Mouse (Mus musculus) embryonic facial prominence, embryonic 15.5 days (tissue): ENCODE results near the gene Scrn3. TPM values are rescaled to one million over a fixed set of nuclear protein-coding genes. Genes with fewer than 3 reads are reported as not detected.

ENCODE experiments used
- ATAC-seq: fragments of 200-750 bp; cut with Nextera tagmentation; 2 replicates; pipeline ENCODE4 v1.8.0; 2017; ENCODE audit warnings: low read depth, moderate TSS enrichment; ENCODE audit not compliant: insufficient number of reproducible peaks, low FRiP score, low TSS enrichment
- H3K27ac ChIP-seq: fragments of 300-500 bp; sonication (generic); replicated peaks from 2 replicates; pipeline ENCODE4 v1.5.1; 2015; ENCODE audit warnings: mild to moderate bottlenecking, inconsistent platforms
- H3K27me3 ChIP-seq: fragments of 300-500 bp; sonication (generic); 2 replicates; pipeline ENCODE4 v1.6.1; 2015; ENCODE audit warnings: inconsistent platforms
- H3K36me3 ChIP-seq: fragments of 300-500 bp; sonication (generic); 2 replicates; pipeline ENCODE4 v1.6.1; 2015; ENCODE audit warnings: mild to moderate bottlenecking, inconsistent platforms
- H3K4me1 ChIP-seq: fragments of 300-500 bp; sonication (generic); 2 replicates; pipeline ENCODE4 v1.6.1; 2015; ENCODE audit warnings: inconsistent platforms
- H3K4me2 ChIP-seq: fragments of 300-500 bp; sonication (generic); replicated peaks from 2 replicates; pipeline ENCODE4 v1.6.1; 2015; ENCODE audit warnings: mild to moderate bottlenecking, inconsistent platforms
- H3K4me3 ChIP-seq: fragments of 300-500 bp; sonication (generic); replicated peaks from 2 replicates; pipeline ENCODE4 v1.5.1; 2015; ENCODE audit warnings: mild to moderate bottlenecking, inconsistent platforms
- H3K9ac ChIP-seq: fragments of 300-500 bp; sonication (generic); 2 replicates; pipeline ENCODE4 v1.6.1; 2015; ENCODE audit warnings: inconsistent platforms
- H3K9me3 ChIP-seq: fragments of 300-500 bp; sonication (generic); replicated peaks from 2 replicates; pipeline ENCODE4 v1.6.1; 2016; ENCODE audit warnings: inconsistent platforms
- WGBS: fragments of 180-500 bp; shearing (Covaris S2); methylation state at CpG from one replicate; pipeline ENCODE4 v1.1.7; 2015; 5-methylcytosine and 5-hydroxymethylcytosine counted together
- polyA plus RNA-seq: library from polyadenylated mRNA; unstranded; fragments of >200 nt; fragmentation: Nextera tagmentation; extraction: Ambion mirVana; gene quantifications from 2 replicates; pipeline ENCODE4 v1.2.1, GENCODE M21; 2015

Scrn3 gene
- polyA plus RNA-seq, 1 experiment from 2014 or later = 14.7 TPM

GRCm38 (mm10) chr2:73291130-73291529 lies 21.3 kb upstream of the Scrn3 start:
- Histone ChIP-seq H3K4me3 (no peak overlapping the region), H3K36me3 (peaks cover 54% of the 10 kb centered on the region), H3K27me3 (no peaks in the 10 kb centered on the region), H3K27ac (no peak overlapping the region), H3K9me3 (no peaks in the 10 kb centered on the region), H3K4me1 (no peaks in the 10 kb centered on the region), H3K9ac (no peak overlapping the region), H3K4me2 (no peak overlapping the region)
- no peak for ATAC-seq
- 81% methylated on average over 4 of the region's 4 CpGs for WGBS

DNA sequence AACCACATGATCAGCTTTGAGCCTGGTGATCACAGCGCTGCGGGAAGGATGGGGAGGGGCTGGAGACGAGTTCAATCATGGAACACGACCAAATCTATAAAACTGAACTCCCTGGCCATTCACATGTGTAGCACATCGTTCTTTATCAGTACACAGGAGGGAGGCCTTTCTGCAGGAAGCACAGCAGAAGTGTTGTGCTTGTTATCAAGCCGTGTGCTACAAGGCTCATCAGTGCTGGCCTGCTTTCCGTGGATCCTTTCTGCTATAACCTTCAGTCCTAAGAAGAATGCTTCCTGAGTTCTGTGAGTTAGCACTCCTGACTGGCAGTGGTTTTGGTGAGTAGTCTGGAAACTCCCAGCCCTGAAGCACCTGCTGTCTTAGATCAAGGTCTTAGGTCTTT lies 17.4 kb upstream of the Scrn3 start:
- Histone ChIP-seq H3K4me3 (no peak overlapping the region), H3K27ac (no peak overlapping the region), H3K9ac (no peak overlapping the region), H3K36me3 (peaks cover 43% of the 10 kb centered on the region), H3K4me1 (no peaks in the 10 kb centered on the region), H3K9me3 (no peaks in the 10 kb centered on the region), H3K27me3 (no peaks in the 10 kb centered on the region), H3K4me2 (no peak overlapping the region)
- 82% methylated on average over 7 of the region's 7 CpGs for WGBS
- ATAC-seq = no peak

DNA sequence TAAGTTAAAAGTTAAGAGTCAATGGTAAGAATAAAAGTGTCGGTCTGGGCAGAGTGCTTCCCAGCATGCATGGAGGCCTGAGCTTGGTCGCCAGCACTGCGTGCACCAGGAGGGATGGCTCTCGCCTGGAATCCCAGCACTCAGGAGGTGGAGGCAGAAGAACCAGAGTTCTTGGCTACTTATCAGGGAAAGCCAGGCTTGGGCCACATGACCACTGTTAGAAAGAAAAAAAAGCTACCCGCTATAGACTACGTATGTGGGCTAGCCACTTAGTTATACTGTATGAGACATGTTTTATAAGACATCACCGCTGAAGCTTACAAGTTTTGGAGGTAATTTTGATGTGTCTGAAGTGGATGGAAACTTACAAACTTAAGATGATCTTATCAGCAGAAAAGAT lies 14.2 kb upstream of the Scrn3 start:
- WGBS = 86% methylated on average over 7 of the region's 7 CpGs
- ATAC-seq = no peak
- no peak overlapping the region for H3K4me2 ChIP-seq
- no peaks in the 10 kb centered on the region for H3K9me3 ChIP-seq
- no peak overlapping the region for H3K9ac ChIP-seq
- no peak overlapping the region for H3K4me3 ChIP-seq
- H3K36me3 ChIP-seq = peaks cover 44% of the 10 kb centered on the region
- no peaks in the 10 kb centered on the region for H3K27me3 ChIP-seq
- no peaks in the 10 kb centered on the region for H3K4me1 ChIP-seq
- H3K27ac ChIP-seq = no peak overlapping the region

GRCm38 (mm10) chr2:73298841-73299240 lies 13.6 kb upstream of the Scrn3 start:
- no peaks in the 10 kb centered on the region for H3K4me1 ChIP-seq
- H3K36me3 ChIP-seq = peaks cover 45% of the 10 kb centered on the region
- H3K27me3 ChIP-seq = no peaks in the 10 kb centered on the region
- 82% methylated on average over 3 of the region's 3 CpGs for WGBS
- no peak overlapping the region for H3K27ac ChIP-seq
- no peak overlapping the region for H3K4me3 ChIP-seq
- H3K9ac ChIP-seq = no peak overlapping the region
- no peak for ATAC-seq
- H3K4me2 ChIP-seq = no peak overlapping the region
- no peaks in the 10 kb centered on the region for H3K9me3 ChIP-seq

DNA sequence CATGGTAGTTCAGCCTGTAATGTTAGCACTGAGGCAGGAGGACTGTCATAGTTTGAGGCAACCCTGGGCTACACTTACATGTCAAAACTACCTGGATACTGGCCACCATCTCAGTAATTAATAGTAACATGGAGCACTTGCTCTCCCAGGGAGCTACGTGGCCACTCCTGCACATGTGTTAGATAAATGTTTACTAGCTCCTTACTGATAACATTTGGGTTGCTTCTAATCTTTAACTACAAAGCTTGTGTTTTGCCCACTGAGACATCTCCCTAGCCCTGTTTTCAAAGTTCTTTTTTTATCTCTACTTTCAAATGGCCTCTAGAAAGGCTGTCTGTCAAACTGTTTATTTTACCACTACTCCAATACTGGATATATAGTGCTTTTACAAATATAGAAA lies 10.4 kb upstream of the Scrn3 start:
- 94% methylated on average over 1 of the region's 1 CpGs for WGBS
- no peak overlapping the region for H3K4me2 ChIP-seq
- H3K9me3 ChIP-seq = no peaks in the 10 kb centered on the region
- no peak for ATAC-seq
- no peaks in the 10 kb centered on the region for H3K27me3 ChIP-seq
- H3K36me3 ChIP-seq = peaks cover 53% of the 10 kb centered on the region
- H3K9ac ChIP-seq = no peak overlapping the region
- H3K4me1 ChIP-seq = no peaks in the 10 kb centered on the region
- no peak overlapping the region for H3K4me3 ChIP-seq
- no peak overlapping the region for H3K27ac ChIP-seq

- H3K27me3 ChIP-seq = no peaks in the 10 kb centered on the region
- H3K4me1 ChIP-seq = no peaks in the 10 kb centered on the region
- WGBS = 93% methylated on average over 9 of the region's 9 CpGs
- H3K9ac ChIP-seq = no peak overlapping the region
- H3K9me3 ChIP-seq = no peaks in the 10 kb centered on the region
- ATAC-seq = no peak
- H3K4me3 ChIP-seq = no peak overlapping the region
- no peak overlapping the region for H3K4me2 ChIP-seq
- H3K36me3 ChIP-seq = peaks cover 56% of the 10 kb centered on the region
- no peak overlapping the region for H3K27ac ChIP-seq
Observed at GRCm38 (mm10) chr2:73302722-73303121, 9.7 kb upstream of the Scrn3 start.

- no peaks in the 10 kb centered on the region for H3K27me3 ChIP-seq
- no peak overlapping the region for H3K4me2 ChIP-seq
- ATAC-seq = no peak
- WGBS = 84% methylated on average over 5 of the region's 5 CpGs
- no peaks in the 10 kb centered on the region for H3K4me1 ChIP-seq
- H3K9me3 ChIP-seq = no peaks in the 10 kb centered on the region
- no peak overlapping the region for H3K4me3 ChIP-seq
- no peak overlapping the region for H3K27ac ChIP-seq
- peaks cover 63% of the 10 kb centered on the region for H3K36me3 ChIP-seq
- no peak overlapping the region for H3K9ac ChIP-seq
Observed at GRCm38 (mm10) chr2:73304506-73304905, 7.9 kb upstream of the Scrn3 start.

GRCm38 (mm10) chr2:73306006-73306405 lies 6.4 kb upstream of the Scrn3 start:
- Histone ChIP-seq H3K9ac (no peak overlapping the region), H3K4me2 (no peak overlapping the region), H3K27ac (no peak overlapping the region), H3K4me3 (no peak overlapping the region), H3K9me3 (no peaks in the 10 kb centered on the region), H3K36me3 (peaks cover 69% of the 10 kb centered on the region), H3K4me1 (peaks cover 4% of the 10 kb centered on the region), H3K27me3 (no peaks in the 10 kb centered on the region)
- WGBS = 94% methylated on average over 7 of the region's 7 CpGs
- ATAC-seq = no peak

DNA sequence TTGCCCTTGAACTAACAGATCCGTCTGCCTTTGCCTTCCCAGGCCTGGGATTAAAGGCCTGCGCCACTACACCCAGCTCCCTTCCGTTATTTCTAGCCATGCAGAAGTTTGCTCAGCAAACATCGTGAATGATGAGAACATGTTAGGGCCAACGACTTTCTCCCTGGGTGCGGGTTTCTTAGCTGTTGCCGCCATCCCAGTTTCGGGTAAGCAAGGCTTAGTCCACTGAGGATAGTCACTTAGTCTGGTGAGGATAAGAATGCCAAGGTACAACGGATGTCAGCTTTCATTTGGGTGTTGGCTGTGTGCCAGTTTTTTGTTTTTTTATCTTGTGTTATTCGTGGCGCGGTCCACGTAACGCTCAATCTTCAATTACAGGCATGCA lies 708 bp downstream of the Scrn3 start:
- peak overlapping the region; percentile 57 for H3K9ac ChIP-seq
- H3K36me3 ChIP-seq = peaks cover 20% of the 10 kb centered on the region
- ATAC-seq = no peak
- H3K4me2 ChIP-seq = peak overlapping the region; percentile 62
- 31% methylated on average over 14 of the region's 14 CpGs for WGBS
- H3K27ac ChIP-seq = peak overlapping the region; percentile 90
- H3K4me3 ChIP-seq = peak overlapping the region; percentile 75
- H3K4me1 ChIP-seq = peaks cover 15% of the 10 kb centered on the region
- no peaks in the 10 kb centered on the region for H3K9me3 ChIP-seq
- H3K27me3 ChIP-seq = no peaks in the 10 kb centered on the region

DNA sequence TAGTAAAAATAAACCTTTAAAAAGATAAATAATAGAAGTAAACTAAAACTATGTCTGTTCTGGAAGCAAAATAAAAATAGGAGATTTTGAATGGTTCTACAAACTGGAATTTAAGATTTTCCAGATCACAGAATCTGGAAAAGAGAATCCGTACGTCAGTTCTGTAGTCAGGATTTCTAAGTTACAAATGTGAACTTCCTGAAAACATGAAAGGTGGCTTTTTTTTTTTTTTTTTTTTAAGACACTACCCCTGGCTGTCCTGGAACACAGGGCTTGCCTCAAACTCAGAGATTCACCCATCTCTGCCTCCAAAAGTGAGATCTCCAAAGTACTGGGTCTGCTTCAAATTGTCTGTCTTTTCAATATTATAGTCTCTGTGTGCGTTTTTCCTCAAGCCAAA lies 1.9 kb downstream of the Scrn3 start:
- Histone ChIP-seq H3K4me1 (peaks cover 15% of the 10 kb centered on the region), H3K9ac (no peak overlapping the region), H3K36me3 (peaks cover 11% of the 10 kb centered on the region), H3K9me3 (no peaks in the 10 kb centered on the region), H3K27ac (no peak overlapping the region), H3K4me3 (no peak overlapping the region), H3K27me3 (no peaks in the 10 kb centered on the region), H3K4me2 (no peak overlapping the region)
- ATAC-seq = no peak
- 75% methylated on average over 3 of the region's 3 CpGs for WGBS

- no peak for ATAC-seq
- H3K9ac ChIP-seq = no peak overlapping the region
- H3K4me2 ChIP-seq = no peak overlapping the region
- H3K27ac ChIP-seq = no peak overlapping the region
- no peak overlapping the region for H3K4me3 ChIP-seq
- WGBS = 92% methylated on average over 9 of the region's 9 CpGs
- no peaks in the 10 kb centered on the region for H3K9me3 ChIP-seq
- 0 out of 2 replicates have a peak, but pooled peaks cover 6% of the 10 kb centered on the region for H3K36me3 ChIP-seq
- H3K4me1 ChIP-seq = 0 out of 2 replicates have a peak, but pooled peaks cover 4% of the 10 kb centered on the region
- H3K27me3 ChIP-seq = no peaks in the 10 kb centered on the region
Observed at GRCm38 (mm10) chr2:73317426-73317825, 5.0 kb downstream of the Scrn3 start.

DNA sequence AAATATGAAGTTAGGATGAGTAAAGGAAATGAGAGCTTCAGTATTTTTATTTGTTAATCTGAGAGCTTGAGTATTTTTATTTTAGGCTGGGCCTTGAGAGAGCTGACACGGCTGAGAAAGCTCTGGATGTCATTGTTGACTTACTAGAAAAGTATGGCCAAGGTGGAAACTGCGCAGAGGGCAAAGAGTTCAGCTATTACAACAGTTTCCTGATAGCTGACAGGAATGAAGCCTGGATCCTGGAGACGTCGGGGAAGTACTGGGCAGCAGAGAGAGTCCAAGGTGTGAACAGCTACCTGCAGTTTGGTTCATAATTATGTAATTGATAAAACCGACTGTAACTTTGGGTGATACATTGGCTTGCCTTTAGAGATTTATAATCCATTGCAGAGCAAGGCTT lies 6.8 kb downstream of the Scrn3 start:
- ATAC-seq = no peak
- no peaks in the 10 kb centered on the region for H3K4me1 ChIP-seq
- H3K4me2 ChIP-seq = no peak overlapping the region
- 0 out of 2 replicates have a peak, but pooled peaks cover 6% of the 10 kb centered on the region for H3K36me3 ChIP-seq
- H3K9ac ChIP-seq = no peak overlapping the region
- 87% methylated on average over 5 of the region's 5 CpGs for WGBS
- no peaks in the 10 kb centered on the region for H3K27me3 ChIP-seq
- H3K27ac ChIP-seq = no peak overlapping the region
- H3K4me3 ChIP-seq = no peak overlapping the region
- H3K9me3 ChIP-seq = no peaks in the 10 kb centered on the region
